Mouse (Mus musculus) frontal cortex, postnatal 36 days (tissue): Measurements from ENCODE around the gene Amdhd2.

Experiments
- DNase-seq, 2 experiments: peaks; one replicate each; pipeline ENCODE4 v3.0.0; 2022; ENCODE audit warnings: low spot score in 2 of 2

The Amdhd2 gene

GRCm38 (mm10) chr17:24163176-24163962 lies at the start of gene Amdhd2:
Gene Amdhd2, minus strand, starts transcription at chr17:24163766.
- peak; percentile 98 to 99 for DNase-seq

DNA sequence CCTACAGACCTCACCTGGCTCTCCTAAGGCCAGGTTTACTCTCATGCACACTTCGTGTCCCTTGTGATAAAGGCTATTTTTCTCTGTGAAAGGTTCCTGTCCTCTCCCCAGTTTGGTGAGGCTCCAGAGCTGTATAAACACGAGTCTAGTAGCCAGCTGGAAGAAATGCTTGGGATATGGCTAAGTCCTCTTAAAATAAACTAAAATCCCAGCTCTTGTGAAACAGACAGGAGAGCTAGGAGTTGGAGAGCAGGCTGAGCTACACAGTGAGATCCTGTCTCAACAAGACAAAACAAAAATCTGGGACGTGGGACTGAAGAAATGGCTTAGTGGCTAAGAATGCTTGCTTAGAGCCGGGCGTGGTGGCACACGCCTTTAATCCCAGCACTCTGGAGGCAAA lies 49.6 kb upstream of the Amdhd2 start:
- DNase-seq, result no peak

GRCm38 (mm10) chr17:24212441-24213018 lies 49.0 kb upstream of the Amdhd2 start:
- DNase-seq, result no peak

DNA sequence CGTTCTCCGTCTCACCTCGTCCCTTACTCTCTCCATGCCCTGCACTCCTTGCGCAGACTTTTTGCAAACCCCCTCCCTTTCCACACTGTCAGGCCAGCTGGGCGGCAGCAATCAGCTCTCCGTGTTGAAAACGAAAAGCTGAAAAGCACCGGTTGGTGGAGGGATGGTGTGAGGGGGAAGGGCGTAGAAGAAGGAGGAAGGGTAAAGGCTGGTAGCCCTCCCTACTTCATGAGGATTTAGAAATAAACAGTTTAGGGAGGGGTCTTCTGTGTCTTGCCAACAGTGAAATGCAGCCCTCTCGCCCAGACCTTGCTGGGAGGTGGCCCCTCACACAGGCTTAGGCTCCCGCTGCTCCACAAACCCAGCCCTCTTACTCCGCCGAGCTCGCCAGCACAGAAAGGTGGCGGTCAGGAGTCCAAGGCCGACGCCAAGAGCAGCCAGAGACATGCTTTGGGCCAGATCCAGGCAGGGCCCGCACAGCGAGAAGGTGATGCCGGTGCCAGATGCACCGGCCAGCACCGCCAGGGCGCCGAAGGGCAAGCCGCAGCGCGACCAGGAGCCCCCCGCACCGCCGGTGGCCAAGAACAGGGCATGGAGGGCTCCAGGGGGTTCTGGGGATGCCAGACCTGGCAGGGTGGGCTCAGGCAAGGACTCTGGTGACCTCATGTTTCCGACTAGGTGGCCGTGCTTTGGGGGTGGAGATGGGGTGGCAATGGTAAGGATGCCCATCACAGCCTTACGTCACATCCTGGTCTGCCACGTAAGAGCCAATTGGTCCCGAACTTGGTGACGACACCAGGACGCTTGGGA lies 48.3 kb upstream of the Amdhd2 start:
- peak; percentile 84 to 95 for DNase-seq

GRCm38 (mm10) chr17:24210591-24210990 lies 47.0 kb upstream of the Amdhd2 start:
- DNase-seq, result no peak

DNA sequence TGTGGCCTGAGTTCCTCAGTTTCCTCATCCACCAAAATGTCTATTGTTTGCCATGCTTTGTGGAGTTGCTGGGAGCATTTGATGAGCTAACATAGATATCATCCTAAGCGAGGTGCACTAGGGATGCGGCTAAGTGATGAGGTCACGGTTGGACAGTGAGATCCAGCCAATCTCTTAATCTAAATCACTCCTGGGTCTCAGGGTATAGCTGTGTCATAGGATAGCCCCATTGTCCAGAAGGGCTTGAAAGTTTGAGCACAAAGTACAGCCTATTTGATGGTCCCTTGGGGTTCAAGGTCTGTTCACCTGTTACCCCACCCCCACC lies 46.3 kb upstream of the Amdhd2 start:
- no peak for DNase-seq

DNA sequence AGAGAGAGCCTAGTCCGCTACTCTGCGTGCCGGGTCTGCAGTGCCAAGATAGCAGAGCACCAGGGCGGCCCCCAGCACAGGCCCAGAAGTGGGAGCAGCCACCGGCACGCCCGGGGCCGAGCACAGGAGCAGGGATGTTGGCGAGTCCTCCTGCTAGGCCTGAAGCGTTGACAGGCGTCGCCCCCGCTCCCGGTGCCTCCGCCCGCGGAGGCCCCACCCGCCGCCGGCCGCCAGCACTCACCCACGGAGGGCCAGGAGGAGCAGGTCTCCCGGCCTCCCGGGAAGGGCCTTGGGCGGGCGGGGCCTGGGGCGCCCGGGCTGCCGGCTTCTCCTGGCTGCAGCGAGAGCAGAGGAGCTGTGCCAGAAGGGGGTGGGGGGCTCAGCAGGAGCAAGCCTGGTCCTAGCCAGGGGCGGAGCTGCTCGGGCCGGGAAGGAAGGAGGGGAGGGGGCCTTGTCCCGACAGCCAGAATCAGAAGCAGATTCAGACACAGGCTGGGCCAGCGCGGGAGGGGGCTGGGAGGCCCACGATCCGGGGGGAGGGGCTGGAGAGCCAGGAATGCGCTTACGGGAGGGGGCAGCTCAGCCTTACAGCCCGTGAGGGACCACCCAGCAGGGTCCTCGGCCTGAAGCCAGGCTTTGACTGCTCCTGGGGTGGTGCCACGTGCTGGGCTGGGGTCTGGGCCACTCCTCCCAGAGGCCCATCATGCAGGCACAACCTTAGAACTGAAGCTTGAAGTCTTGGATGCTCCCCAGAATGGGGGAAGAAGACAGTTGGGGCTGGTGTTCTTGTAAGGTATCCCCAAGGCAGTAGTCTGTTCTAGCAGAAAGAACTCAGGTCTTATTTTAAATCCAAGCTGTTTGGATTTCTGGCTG lies 45.7 kb upstream of the Amdhd2 start, which contains the start of gene Ntn3:
Ntn3 (minus strand) TSS at position 489 of the 873 bp plus-strand sequence.
- DNase-seq, result peak in 1 of 2 experiments; percentile 55

DNA sequence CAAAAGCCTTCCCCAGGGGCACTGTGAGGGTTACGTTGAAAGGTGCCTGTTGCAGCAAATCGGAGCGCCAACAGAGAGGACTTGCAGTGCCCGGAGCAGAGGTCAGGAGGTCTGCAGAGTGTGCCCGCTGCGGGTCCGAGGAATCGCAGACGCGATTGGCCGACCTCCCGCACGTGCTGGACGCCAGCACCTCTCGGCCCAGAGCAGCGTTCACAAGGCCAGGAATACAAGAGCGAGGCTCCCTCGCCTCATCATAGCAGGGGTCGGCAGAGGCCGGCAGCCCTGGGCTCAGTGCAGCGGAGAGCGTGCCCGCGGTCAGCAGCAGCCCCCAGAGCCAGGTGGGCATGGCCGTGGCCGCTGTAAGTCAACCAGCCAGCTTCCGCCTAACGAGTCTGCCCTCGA lies 45.1 kb upstream of the Amdhd2 start:
- no peak for DNase-seq

DNA sequence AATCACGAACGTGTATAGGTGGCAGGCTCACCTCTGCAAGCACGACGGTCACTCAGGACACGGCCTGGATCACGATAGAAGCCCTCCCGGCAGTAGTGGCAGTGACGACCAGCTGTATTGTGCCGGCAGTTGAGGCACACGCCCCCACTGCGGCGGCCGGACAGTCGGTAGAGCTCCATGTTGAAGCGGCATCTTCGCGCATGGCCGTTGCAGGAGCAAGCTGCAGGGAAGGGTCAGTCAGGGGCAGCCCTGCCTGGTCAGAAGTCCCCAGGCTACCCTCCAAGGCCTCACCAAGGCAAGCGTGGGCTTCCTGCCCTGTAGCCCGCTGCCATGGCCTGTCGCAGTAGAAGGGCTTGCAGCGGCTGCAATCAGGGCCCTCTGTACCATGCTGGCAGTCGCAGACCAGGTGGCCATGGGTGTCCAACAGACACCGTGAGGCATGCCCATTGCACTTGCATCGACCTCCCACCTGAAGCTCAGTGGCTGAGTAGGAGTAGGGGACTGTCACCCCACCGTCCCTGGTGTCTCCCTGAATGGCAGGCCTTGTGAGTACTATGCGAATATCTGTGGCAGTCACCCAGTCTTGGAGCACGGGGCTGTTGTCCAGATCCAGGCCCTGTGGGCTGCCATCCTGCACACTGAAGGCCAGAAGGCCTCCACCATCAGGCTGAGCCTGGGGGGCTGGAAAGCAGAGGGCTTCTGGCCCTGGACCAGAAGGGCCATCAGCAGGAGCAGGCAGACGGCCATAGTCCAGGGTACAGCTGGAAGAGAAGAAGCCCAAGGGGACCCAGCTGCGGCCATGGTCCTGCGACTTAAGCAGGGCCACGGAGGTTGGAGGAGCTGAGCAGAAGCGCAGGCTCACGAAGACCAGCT lies 44.4 kb upstream of the Amdhd2 start:
- no peak for DNase-seq

DNA sequence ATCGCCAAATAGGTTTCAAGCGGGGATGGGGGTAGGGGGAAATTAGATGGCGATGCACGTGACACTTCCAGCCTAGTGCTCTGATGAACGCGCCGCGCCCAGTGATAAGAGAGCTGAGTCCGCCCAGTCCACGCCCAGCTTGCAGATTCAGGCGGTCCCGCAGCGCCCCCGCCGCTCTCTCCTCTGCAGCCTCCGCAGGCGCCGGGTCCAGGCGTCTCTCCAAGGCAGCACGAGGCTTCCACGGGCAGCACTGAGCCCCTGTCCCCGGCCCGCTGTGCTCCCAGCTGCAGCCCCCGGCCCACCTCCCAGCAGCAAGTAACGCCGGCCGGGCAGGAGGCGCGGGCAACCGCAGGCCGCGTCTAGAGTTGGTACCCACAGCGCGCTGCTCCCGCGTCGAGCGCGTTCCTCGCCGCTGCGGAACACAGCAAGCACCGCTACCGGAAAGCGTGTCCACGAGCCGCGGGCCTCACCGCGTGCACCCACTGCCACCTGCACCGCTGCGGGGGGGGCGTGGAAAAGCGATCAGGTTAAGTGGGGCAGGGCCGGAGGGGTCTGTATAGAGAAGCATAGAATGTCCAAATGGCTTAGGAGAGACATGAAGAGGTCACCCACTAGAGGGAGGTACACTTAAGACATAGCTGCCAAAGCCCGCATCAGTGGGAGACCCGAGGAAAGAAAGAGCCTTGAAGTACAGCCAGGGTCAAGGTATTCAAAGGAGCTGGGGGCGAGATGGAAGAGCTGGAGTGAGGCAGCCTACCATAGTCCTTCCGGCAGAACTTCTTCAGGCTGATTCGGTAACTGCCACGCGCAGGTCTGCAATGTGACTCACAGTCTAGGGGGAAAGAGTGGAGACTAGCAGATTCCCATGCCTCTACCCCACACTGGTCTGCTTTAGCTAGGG lies 43.1 kb upstream of the Amdhd2 start:
- peak; percentile 80 for DNase-seq

GRCm38 (mm10) chr17:24205908-24206361 lies 42.4 kb upstream of the Amdhd2 start:
- peak in 1 of 2 experiments; percentile 50 for DNase-seq

- DNase-seq, result peak; percentile 95 to 96
Observed at GRCm38 (mm10) chr17:24205284-24205888, 41.8 kb upstream of the Amdhd2 start, which contains the start of gene Tbc1d24. Gene Tbc1d24, minus strand, starts transcription at chr17:24205562.

GRCm38 (mm10) chr17:24204846-24205245 lies 41.3 kb upstream of the Amdhd2 start:
- DNase-seq, result no peak

GRCm38 (mm10) chr17:24203611-24204534 lies 40.3 kb upstream of the Amdhd2 start:
- no peak for DNase-seq

GRCm38 (mm10) chr17:24203068-24203467 lies 39.5 kb upstream of the Amdhd2 start:
- DNase-seq, result no peak

DNA sequence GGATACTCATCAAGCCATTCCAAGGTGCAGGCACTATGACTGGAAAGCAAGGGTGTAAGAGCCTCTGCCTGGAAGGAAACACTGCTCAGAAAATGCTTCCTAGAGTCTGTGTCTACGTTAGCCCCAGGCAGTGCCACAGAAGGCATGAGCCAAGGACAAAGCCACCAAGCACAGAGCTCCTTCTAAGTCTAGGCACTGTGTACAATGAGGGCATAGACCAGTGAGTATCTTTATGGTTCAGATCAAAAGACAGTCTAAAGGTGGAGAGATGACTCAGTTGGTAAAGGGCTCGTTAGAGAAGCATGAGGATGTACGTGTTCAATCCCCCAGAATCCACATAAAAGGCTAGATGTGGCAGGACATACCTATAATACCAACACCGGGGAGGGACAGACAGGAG lies 37.5 kb upstream of the Amdhd2 start:
- no peak for DNase-seq

DNA sequence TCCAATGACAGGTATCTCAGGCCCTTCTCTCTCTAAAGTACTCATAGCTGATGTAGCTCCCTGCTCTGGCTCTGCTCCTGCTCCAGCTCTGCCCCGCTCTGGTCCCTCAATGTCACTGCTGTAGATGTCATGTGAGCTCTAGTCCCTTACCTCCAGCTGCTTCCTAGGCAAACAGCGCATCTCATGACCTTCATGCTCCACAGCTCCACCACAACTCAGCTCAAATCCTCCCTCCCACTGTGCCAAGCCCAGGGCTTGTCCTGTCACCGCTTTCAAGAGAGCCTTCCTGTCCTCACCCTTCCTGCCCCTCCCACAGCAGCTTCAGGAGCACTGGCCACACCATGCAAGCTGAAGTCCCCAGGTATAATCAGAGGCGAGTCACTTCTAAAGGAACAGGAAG lies 36.2 kb upstream of the Amdhd2 start:
- no peak for DNase-seq

DNA sequence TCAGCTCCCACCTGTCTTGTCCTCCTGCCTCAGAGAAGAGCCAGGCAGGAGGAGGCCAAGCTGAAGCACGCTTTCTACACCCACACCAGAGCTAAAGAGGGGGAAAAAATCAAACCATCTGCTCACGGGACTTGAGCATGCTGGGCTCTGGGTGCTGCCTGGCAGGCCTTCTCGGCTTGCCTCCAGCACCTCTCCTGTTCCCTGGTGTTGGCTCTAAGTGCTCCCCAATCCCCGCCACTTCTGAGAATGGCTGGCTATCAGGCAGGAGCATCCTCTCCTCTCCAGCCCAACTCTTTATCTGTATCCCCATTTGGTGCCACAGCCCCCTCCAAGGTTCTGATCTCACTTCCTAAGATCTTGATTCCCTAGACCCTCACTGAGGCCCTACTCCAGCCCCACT lies 35.7 kb upstream of the Amdhd2 start:
- peak; percentile 67 to 87 for DNase-seq
